Mouse (Mus musculus): ENCODE measurements around the gene Sstr3.

Gene Sstr3

GRCm38 (mm10) chr15:78544561-78545001 lies at the start of gene Sstr3:
Gene Sstr3 (minus strand): TSS chr15:78544685.
- no peak for TF ChIP-seq GATA4 (IDR thresholded peaks at IDR 0.05; ENCODE audit: insufficient replicate concordance, low read length)

GRCm38 (mm10) chr15:78593896-78594425 lies 49.5 kb upstream of the Sstr3 start:
- TF ChIP-seq GATA4 (IDR thresholded peaks at IDR 0.05; ENCODE audit: insufficient replicate concordance, low read length): no peak

- no peak for TF ChIP-seq GATA4 (IDR thresholded peaks at IDR 0.05; ENCODE audit: insufficient replicate concordance, low read length)
Measured at GRCm38 (mm10) chr15:78592452-78592968, 48.0 kb upstream of the Sstr3 start.

- no peak for TF ChIP-seq GATA4 (IDR thresholded peaks at IDR 0.05; ENCODE audit: insufficient replicate concordance, low read length)
Measured at GRCm38 (mm10) chr15:78591680-78592451, 47.4 kb upstream of the Sstr3 start.

DNA sequence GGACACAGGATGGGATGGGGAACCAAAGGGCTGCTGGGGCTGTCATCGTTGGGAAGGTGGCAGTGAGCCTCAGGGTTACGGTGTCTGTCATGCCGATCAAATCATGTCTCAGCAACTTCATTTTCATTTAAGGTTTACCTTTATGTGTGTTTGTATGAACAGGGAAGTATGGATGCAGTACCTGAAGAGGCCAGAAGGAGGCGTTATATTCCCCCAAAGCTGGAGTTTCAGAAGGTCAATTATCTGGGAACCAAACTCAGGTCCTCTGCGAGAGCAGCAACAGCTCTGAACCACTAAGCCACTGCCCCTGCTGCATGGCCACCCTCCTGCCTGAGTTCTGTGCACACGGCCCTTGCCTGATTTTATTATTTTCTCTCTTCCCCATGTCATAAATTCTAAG lies 46.3 kb upstream of the Sstr3 start:
- no peak for TF ChIP-seq GATA4 (IDR thresholded peaks at IDR 0.05; ENCODE audit: insufficient replicate concordance, low read length)

GRCm38 (mm10) chr15:78589936-78590335 lies 45.5 kb upstream of the Sstr3 start:
- no peak for TF ChIP-seq GATA4 (IDR thresholded peaks at IDR 0.05; ENCODE audit: insufficient replicate concordance, low read length)

DNA sequence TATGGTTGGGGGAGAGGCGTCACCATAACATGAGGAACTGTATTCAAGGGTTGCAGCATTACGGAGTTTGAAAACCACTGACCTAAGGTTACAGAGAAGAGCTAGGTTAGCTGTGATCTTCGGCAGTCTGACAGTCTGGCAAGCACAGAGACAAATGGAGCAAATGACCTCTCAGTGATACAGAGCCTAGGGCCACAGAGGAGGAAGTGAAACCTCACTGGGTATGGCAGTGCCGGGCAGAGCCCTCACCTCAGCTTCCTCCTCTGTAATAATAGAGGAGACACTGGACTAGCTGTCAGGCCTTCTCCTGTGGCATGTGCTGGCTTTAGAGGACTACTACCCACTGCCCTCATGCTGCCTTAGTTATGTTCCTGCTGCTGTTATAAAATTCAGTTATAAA lies 44.4 kb upstream of the Sstr3 start:
- TF ChIP-seq GATA4 (IDR thresholded peaks at IDR 0.05; ENCODE audit: insufficient replicate concordance, low read length): no peak

- no peak for TF ChIP-seq GATA4 (IDR thresholded peaks at IDR 0.05; ENCODE audit: insufficient replicate concordance, low read length)
Measured at GRCm38 (mm10) chr15:78588049-78588448, 43.6 kb upstream of the Sstr3 start.

DNA sequence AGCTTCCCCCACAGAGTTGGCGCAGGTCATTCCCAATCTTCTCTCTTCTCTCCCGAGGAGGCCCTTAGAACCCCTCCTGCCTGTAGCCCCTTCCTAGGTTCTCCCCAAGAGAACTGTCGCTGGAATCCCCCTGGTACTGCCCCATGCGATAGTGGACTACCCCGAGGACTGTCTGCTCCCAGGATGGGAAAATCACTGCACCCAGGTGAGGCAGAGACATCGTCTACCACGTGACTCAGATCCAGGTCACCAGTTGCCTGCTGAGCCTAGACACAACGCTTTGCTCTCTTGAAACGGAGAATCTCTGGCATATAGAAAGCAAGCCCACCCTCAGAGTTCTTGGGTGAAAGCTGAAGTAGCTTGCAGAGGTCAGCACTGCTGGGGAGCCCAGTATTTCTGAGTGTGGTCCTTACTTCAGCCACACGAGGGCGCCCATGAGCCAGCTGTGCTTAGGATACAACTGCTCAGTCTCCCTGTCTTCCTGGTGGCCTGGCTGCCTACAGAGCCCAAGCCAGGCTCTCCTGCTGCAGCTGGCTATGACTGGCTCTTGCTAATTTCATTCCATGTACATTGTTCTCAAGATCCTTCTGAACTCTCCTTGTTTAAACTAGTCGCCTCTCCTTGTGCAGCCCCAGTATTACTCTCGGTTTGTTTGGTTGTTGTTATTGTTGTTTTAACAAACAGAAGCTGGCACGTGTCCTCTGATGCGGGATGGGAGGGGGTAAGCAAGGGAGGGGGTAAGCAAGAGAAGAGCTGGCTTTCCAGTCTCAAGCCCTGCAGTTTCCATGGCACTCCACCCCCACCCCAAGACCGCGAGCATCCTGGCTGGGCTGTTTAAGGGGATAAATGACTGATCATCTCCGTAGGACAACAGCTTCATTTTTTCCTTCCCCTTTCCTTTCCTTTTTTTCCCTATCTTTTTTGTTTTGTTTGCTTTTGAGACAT lies 42.8 kb upstream of the Sstr3 start:
- no peak for TF ChIP-seq GATA4 (IDR thresholded peaks at IDR 0.05; ENCODE audit: insufficient replicate concordance, low read length)

GRCm38 (mm10) chr15:78585404-78585803 lies 40.9 kb upstream of the Sstr3 start:
- no peak for TF ChIP-seq GATA4 (IDR thresholded peaks at IDR 0.05; ENCODE audit: insufficient replicate concordance, low read length)

- TF ChIP-seq GATA4 (IDR thresholded peaks at IDR 0.05; ENCODE audit: insufficient replicate concordance, low read length): no peak
Measured at GRCm38 (mm10) chr15:78583352-78583751, 38.9 kb upstream of the Sstr3 start.

DNA sequence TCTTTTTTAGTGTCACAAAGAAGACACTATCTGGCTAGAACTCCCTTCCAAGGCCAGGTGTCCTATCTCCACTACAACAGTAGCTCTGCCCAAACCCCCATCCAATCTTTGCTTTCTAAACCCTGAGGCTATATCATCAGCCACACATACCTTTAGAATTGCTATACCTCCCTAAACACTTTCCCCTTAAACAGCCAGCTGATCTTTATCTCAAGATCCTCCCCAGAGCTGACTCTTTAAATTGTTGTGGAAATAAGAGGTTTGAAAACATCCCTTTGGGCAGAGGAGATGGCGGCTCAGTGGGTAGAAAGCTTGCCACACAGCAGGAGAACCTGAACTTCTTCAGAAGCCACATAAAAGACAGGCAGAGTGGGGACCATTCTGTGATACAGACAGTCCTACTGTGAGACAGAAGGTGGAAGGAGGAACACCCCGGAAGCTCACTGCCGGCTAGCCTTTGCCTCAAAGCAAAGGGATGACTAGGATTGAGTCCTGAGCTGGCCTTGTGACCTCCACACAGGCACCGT lies 31.9 kb upstream of the Sstr3 start:
- no peak for TF ChIP-seq GATA4 (IDR thresholded peaks at IDR 0.05; ENCODE audit: insufficient replicate concordance, low read length)

- no peak for TF ChIP-seq GATA4 (IDR thresholded peaks at IDR 0.05; ENCODE audit: insufficient replicate concordance, low read length)
Measured at GRCm38 (mm10) chr15:78572658-78573397, 28.3 kb upstream of the Sstr3 start, which contains the start of gene Rac2. Gene Rac2 (minus strand): TSS chr15:78572783.

GRCm38 (mm10) chr15:78572270-78572600 lies 27.8 kb upstream of the Sstr3 start:
- no peak for TF ChIP-seq GATA4 (IDR thresholded peaks at IDR 0.05; ENCODE audit: insufficient replicate concordance, low read length)

Data from liver, adult (tissue).